Mouse (Mus musculus) ES-Bruce4 (cell line): Measurements from ENCODE around the gene Trub1.

ENCODE experiments used
- CTCF ChIP-seq: IDR thresholded peaks from one replicate; pipeline ENCODE4 v1.8.1; 2011; ENCODE audit warnings: low read depth, low read length
- EP300 ChIP-seq: IDR thresholded peaks from 2 replicates; pipeline ENCODE4 v1.6.1; 2011; ENCODE audit warnings: low read depth, low read length; ENCODE audit not compliant: insufficient read depth
- POLR2A ChIP-seq: IDR thresholded peaks from one replicate; pipeline ENCODE4 v1.8.1; 2011; ENCODE audit warnings: low read length; ENCODE audit not compliant: insufficient read depth

DNA sequence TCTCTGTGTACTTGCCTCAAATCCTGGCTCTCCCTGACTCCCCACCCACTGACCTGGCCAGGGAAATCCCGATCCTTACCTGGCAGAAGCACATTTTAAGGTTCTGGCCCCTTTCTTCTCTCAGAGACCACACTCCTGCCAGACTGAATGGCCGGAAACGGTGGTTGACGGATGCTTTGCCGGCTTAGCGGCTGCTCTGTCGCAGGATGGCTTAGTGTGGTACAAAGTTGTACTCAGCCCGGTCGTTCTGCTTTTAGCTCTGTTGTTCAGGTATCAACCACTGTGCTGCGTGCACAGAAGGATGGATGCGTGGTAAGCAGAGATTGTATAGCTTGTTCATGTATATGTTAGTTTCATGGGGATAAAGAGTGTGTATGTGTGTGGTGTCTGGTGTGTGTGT is 25.3 kb downstream of the Trub1 start:
- TF ChIP-seq CTCF = no peak
- TF ChIP-seq POLR2A = no peak
- TF ChIP-seq EP300 = no peak
